ENCODE assay signal across 8 mouse cellular contexts in the genomic region with DNA sequence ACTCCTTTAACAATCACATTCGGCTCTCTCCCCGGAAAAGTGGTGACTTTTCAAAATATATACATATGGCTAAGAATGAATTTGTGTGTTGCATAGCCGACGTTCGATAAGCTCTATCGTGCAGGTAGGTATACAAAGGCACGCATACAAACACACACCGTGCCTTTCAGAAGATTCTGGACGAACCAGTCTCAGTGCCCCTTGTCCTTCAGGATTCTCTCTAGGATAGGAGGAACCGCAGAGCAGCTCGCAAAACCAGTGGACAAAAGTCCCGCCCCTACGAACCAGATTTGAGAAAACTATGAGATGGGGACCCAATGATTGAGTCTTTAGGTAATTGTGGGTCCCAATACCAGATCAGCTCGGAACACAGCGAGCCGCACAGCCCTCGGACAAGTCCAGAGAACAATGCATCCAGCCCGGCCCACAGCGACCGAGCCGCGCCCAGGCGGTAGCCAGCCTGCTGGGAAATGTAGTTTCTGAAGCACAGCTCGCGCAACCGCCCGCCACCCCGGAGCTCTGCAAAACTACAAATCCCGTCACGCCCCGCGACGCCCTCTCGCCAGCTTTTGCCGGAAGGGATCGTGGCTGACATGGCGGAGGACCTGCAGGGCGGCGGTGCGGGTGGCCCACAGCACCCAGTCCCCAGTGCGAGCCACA. TPM values are rescaled to one million over a fixed set of nuclear protein-coding genes. Genes with fewer than 3 reads are reported as not detected.
DNase-seq lines count a peak whose midpoint lies in the region; ATAC-seq lines count a peak whose summit lies in the region.

Gene Snapc3, plus strand, starts transcription at position 565 of the 660 bp plus-strand sequence.

- H3K4me3 ChIP-seq in hindbrain, embryonic 11.5 days (ENCODE audit: low read depth, low read length), result peak within 1 kb of the TSS; percentile 99

- peak; percentile 100 for ATAC-seq in hindbrain, embryonic 11.5 days (ENCODE audit: low FRiP score)

- no peaks in the 10 kb centered on the region for H3K27me3 ChIP-seq in hindbrain, embryonic 11.5 days (ENCODE audit: control insufficient read depth, insufficient read depth, low read length)

- H3K4me1 ChIP-seq in hindbrain, embryonic 11.5 days (replicated peaks; ENCODE audit: control insufficient read depth, insufficient read depth, low read length), result no peaks in the 10 kb centered on the region

- no peaks in the 10 kb centered on the region for H3K36me3 ChIP-seq in hindbrain, embryonic 11.5 days (ENCODE audit: control insufficient read depth, insufficient read depth, low read length)

- H3K9me3 ChIP-seq in hindbrain, embryonic 11.5 days (ENCODE audit: control insufficient read depth, low read length), result no peaks in the 10 kb centered on the region

- H3K4me2 ChIP-seq in hindbrain, embryonic 11.5 days (replicated peaks; ENCODE audit: low read depth, low read length), result peak within 1 kb of the TSS; percentile 65

- peak within 1 kb of the TSS; percentile 85 for H3K27ac ChIP-seq in hindbrain, embryonic 11.5 days (ENCODE audit: low read depth, low read length)

- peak; percentile 98 for DNase-seq in Muller cell, postnatal 12 days (ENCODE audit: inconsistent ontology term)
- DNase-seq in cerebellum, adult 9-11 months, result peak; percentile 96
- peak; percentile 94 to 97 for DNase-seq in frontal cortex, adult 2 months (ENCODE audit: extremely low spot score in 1 of 2, low spot score in 1 of 2)
- peak; percentile 97 for DNase-seq in hindbrain, embryonic 11.5 days (ENCODE audit: low spot score)
- DNase-seq in layer of hippocampus, postnatal 10 days (ENCODE audit: low spot score in 2 of 2), result peak; percentile 94 to 96
- DNase-seq in lung, postnatal 10 days, result peak; percentile 98
- DNase-seq in ovary, postnatal 36 days (ENCODE audit: low spot score), result peak; percentile 95
- peak; percentile 94 for DNase-seq in thymus, postnatal 25 days

- H3K9ac ChIP-seq in hindbrain, embryonic 11.5 days (ENCODE audit: low read depth, low read length), result peak within 1 kb of the TSS; percentile 98

- 2% methylated on average over 41 of the region's 41 CpGs for WGBS in hindbrain, embryonic 11.5 days

RNA-seq across cellular contexts. Expression of gene Snapc3, which starts in this region (rescaled TPM):
- 30.9 and 33.2 TPM in 2 replicates for polyA plus RNA-seq in frontal cortex, adult 2 months (2012; rRNA removed)
- polyA plus RNA-seq in hindbrain, embryonic 11.5 days (2014; fragmentation: Nextera tagmentation; extraction: Ambion mirVana), result 85.2 and 95.0 TPM in 2 replicates
- total RNA-seq in layer of hippocampus, postnatal 10 days (2021), result 10 to 100 TPM; 42.2 to 44.7 TPM

Comparison
In these comparisons a context has a peak if more than half of its experiments do, and no peak if none do; other contexts are left out.
1. Peak in every context shown above with its lines: DNase-seq, ATAC-seq, H3K4me3 ChIP-seq and H3K27ac ChIP-seq.